Mouse (Mus musculus): ENCODE data around the gene Olfr649.

- TF ChIP-seq EP300 (IDR thresholded peaks at IDR 0.05) (no peak), CTCF (IDR thresholded peaks at IDR 0.05) (no peak)
These were observed 52.6 kb downstream of the Olfr649 start, which contains the start of gene Ubqln3 for GRCm38 (mm10) chr7:104143179-104143578.
